Mouse (Mus musculus) hindbrain, postnatal 0 days (tissue): ENCODE measurements at regions not wholly inside any gene's neighbourhood (a gene's known extent, or its start where the extent isn't known, plus 50 kb on each side); places are given as distances from the start of the nearest gene placed in this dataset.

Source experiments
- ATAC-seq: fragments of 200-750 bp; cut with Nextera tagmentation; 2 replicates; pipeline ENCODE4 v1.8.0; 2017; ENCODE audit warnings: mild to moderate bottlenecking, moderate TSS enrichment, moderate library complexity
- DNase-seq: peaks from one replicate; pipeline ENCODE4 v3.0.0-alpha.2; 2015; ENCODE audit warnings: low spot score
- H3K27ac ChIP-seq: fragments of 300-500 bp; sonication (generic); 2 replicates; pipeline ENCODE4 v1.5.1; 2014; ENCODE audit warnings: mild to moderate bottlenecking
- H3K27me3 ChIP-seq: fragments of 300-500 bp; sonication (generic); 2 replicates; pipeline ENCODE4 v1.6.1; 2014; ENCODE audit warnings: low read length, mixed read lengths; ENCODE audit not compliant: insufficient read depth
- H3K36me3 ChIP-seq: fragments of 300-500 bp; sonication (generic); 2 replicates; pipeline ENCODE4 v1.6.1; 2014; ENCODE audit warnings: low read length, mixed read lengths; ENCODE audit not compliant: insufficient read depth
- H3K4me1 ChIP-seq: fragments of 300-500 bp; sonication (generic); 2 replicates; pipeline ENCODE4 v1.6.1; 2014; ENCODE audit warnings: antibody characterized with exemption, low read length, mixed read lengths; ENCODE audit not compliant: insufficient read depth
- H3K4me2 ChIP-seq: fragments of 300-500 bp; sonication (generic); 2 replicates; pipeline ENCODE4 v1.6.1; 2014; ENCODE audit warnings: low read depth, mild to moderate bottlenecking, low read length, moderate library complexity, mixed read lengths
- H3K4me3 ChIP-seq: fragments of 300-500 bp; sonication (generic); 2 replicates; pipeline ENCODE4 v1.5.1; 2014; ENCODE audit warnings: low read length
- H3K9ac ChIP-seq: fragments of 300-500 bp; sonication (generic); replicated peaks from 2 replicates; pipeline ENCODE4 v1.6.1; 2014; ENCODE audit warnings: mild to moderate bottlenecking, low read length, moderate library complexity, mixed read lengths
- H3K9me3 ChIP-seq: fragments of 300-500 bp; sonication (generic); 2 replicates; pipeline ENCODE4 v1.6.1; 2016; ENCODE audit warnings: low read length, mixed read lengths
- CTCF ChIP-seq: IDR thresholded peaks from 2 replicates; pipeline ENCODE4 v1.5.1; 2016; ENCODE audit warnings: antibody characterized with exemption, control low read depth, low read depth
- WGBS: fragments of 180-500 bp; shearing (Covaris S2); extraction: QIAGEN DNeasy Blood & Tissue Kit; methylation state at CpG from one replicate; pipeline ENCODE4 v1.1.7; 2014; 5-methylcytosine and 5-hydroxymethylcytosine counted together

- no peak for TF ChIP-seq CTCF
- no peak overlapping the region for H3K9ac ChIP-seq
- H3K4me1 ChIP-seq, result no peaks in the 10 kb centered on the region
- no peak overlapping the region for H3K4me2 ChIP-seq
- 47% methylated on average over 10 of the region's 10 CpGs for WGBS
- DNase-seq, result no peak
- no peak for ATAC-seq
- H3K27ac ChIP-seq, result no peak overlapping the region
- no peaks in the 10 kb centered on the region for H3K27me3 ChIP-seq
- no peaks in the 10 kb centered on the region for H3K36me3 ChIP-seq
- H3K9me3 ChIP-seq, result no peaks in the 10 kb centered on the region; the same call in 1 of the 2 replicates
- no peak overlapping the region for H3K4me3 ChIP-seq
Measured at GRCm38 (mm10) chr19:19194728-19195127, 83.7 kb upstream of the Rorb start.

GRCm38 (mm10) chr19:19194306-19194705 is 83.3 kb upstream of the Rorb start:
- no peaks in the 10 kb centered on the region for H3K36me3 ChIP-seq
- DNase-seq, result no peak
- H3K9ac ChIP-seq, result no peak overlapping the region
- H3K27me3 ChIP-seq, result no peaks in the 10 kb centered on the region
- ATAC-seq, result no peak
- WGBS, result 82% methylated on average over 5 of the region's 5 CpGs
- no peak for TF ChIP-seq CTCF
- H3K4me2 ChIP-seq, result no peak overlapping the region
- no peaks in the 10 kb centered on the region for H3K4me1 ChIP-seq
- H3K27ac ChIP-seq, result no peak overlapping the region
- H3K4me3 ChIP-seq, result no peak overlapping the region
- H3K9me3 ChIP-seq, result no peaks in the 10 kb centered on the region; the same call in 1 of the 2 replicates

- H3K4me2 ChIP-seq, result no peak overlapping the region
- no peak overlapping the region for H3K27ac ChIP-seq
- DNase-seq, result no peak
- WGBS, result 55% methylated on average over 1 of the region's 1 CpGs
- 0 out of 2 replicates have a peak, but pooled peaks cover 3% of the 10 kb centered on the region for H3K9me3 ChIP-seq
- H3K4me1 ChIP-seq, result no peaks in the 10 kb centered on the region
- ATAC-seq, result no peak
- H3K27me3 ChIP-seq, result no peaks in the 10 kb centered on the region
- H3K9ac ChIP-seq, result no peak overlapping the region
- no peaks in the 10 kb centered on the region for H3K36me3 ChIP-seq
- TF ChIP-seq CTCF, result no peak
- H3K4me3 ChIP-seq, result no peak overlapping the region
Measured at GRCm38 (mm10) chr19:19172767-19173166, 61.8 kb upstream of the Rorb start.

DNA sequence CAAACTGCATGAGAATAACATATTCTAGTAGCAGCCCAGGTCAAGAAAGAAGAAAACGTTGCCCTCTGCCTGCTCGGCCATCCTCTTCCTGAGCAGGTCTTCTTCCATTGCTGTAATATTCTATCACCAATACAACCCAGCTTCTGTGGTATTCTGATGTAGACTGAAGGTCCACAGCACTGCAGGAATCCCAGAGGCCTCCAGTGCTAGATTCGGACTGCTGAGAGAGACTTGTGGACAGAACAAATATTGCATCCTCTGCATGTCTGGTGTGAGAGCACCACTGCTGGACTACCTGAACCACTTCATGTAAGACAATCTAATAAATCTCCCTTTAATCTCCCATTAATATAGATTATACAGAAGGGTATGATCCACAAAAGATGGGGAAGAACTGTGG is 59.8 kb upstream of the Rorb start:
- H3K36me3 ChIP-seq, result no peaks in the 10 kb centered on the region
- 0 out of 2 replicates have a peak, but pooled peaks cover 3% of the 10 kb centered on the region for H3K9me3 ChIP-seq
- H3K9ac ChIP-seq, result no peak overlapping the region
- no peaks in the 10 kb centered on the region for H3K4me1 ChIP-seq
- H3K4me2 ChIP-seq, result no peak overlapping the region
- H3K27me3 ChIP-seq, result no peaks in the 10 kb centered on the region
- H3K27ac ChIP-seq, result no peak overlapping the region
- WGBS, result 85% methylated on average over 3 of the region's 3 CpGs
- TF ChIP-seq CTCF, result no peak
- H3K4me3 ChIP-seq, result no peak overlapping the region
- ATAC-seq (no peak), DNase-seq (no peak)
